8 mouse cellular contexts compared by ENCODE assay signal in genomic region chr6:42644912-42645549, GRCm38 (mm10). TPM values are rescaled to one million over a fixed set of nuclear protein-coding genes. Genes with fewer than 3 reads are reported as not detected.
DNase-seq lines count a peak whose midpoint lies in the region; ATAC-seq and TF ChIP-seq lines count a peak whose summit lies in the region.

Tcaf2 (minus strand) TSS chr6:42645254.

- no peaks in the 10 kb centered on the region for H3K79me3 ChIP-seq in C2C12 (ENCODE audit: low read depth)

- WGBS in forebrain, embryonic 10.5 days = under 1% methylated on average over 23 of the region's 23 CpGs
- WGBS in heart, embryonic 13.5 days = 1% methylated on average over 23 of the region's 23 CpGs
- WGBS in kidney, postnatal 0 days = under 1% methylated on average over 23 of the region's 23 CpGs
- 3% methylated on average over 23 of the region's 23 CpGs for WGBS in liver, adult 2 months
- under 1% methylated on average over 23 of the region's 23 CpGs for WGBS in stomach, embryonic 16.5 days

- H3ac ChIP-seq in C2C12 (ENCODE audit: control insufficient read depth, insufficient read length, low read depth) = no peak within 1 kb of the TSS

- no peaks in the 10 kb centered on the region for H3K79me2 ChIP-seq in C2C12 (ENCODE audit: control insufficient read depth, insufficient read depth)
- no peaks in the 10 kb centered on the region for H3K79me2 ChIP-seq in liver, adult 2 months (ENCODE audit: control insufficient read depth, insufficient read depth, low read length)

- H3K9me3 ChIP-seq in forebrain, embryonic 10.5 days = no peaks in the 10 kb centered on the region
- no peaks in the 10 kb centered on the region for H3K9me3 ChIP-seq in heart, embryonic 13.5 days
- H3K9me3 ChIP-seq in kidney, postnatal 0 days (replicated peaks; ENCODE audit: low read length) = no peaks in the 10 kb centered on the region
- H3K9me3 ChIP-seq in stomach, embryonic 16.5 days (replicated peaks; ENCODE audit: control insufficient read depth, low read length) = no peaks in the 10 kb centered on the region

- TF ChIP-seq CTCF in C2C12 (IDR thresholded peaks at IDR 0.05; ENCODE audit: control insufficient read depth, insufficient read depth, insufficient read length) = peak; percentile 43
- TF ChIP-seq CTCF in kidney, postnatal 0 days (IDR thresholded peaks at IDR 0.05; ENCODE audit: low read depth) = peak; percentile 93
- peak; percentile 92 for TF ChIP-seq CTCF in liver, adult 2 months (IDR thresholded peaks at IDR 0.05; ENCODE audit: low read depth, low read length)

- peak; percentile 68 for DNase-seq in c-Kit-positive CD71-negative TER-119-negative erythroid progenitor cells, embryonic 14.5 days (ENCODE audit: low read depth)
- DNase-seq in forebrain, embryonic 10.5 days (ENCODE audit: extremely low spot score, low spot score) = peak; percentile 93
- DNase-seq in kidney, postnatal 0 days (ENCODE audit: low spot score) = peak; percentile 97
- peak; percentile 63 for DNase-seq in liver, adult 2 months (ENCODE audit: extremely low read depth, low read depth, low spot score)
- peak; percentile 2 to 4 for DNase-seq in natural killer cell, adult 2 months (ENCODE audit: low spot score in 2 of 2)

- peak within 1 kb of the TSS; percentile 70 for H3K9ac ChIP-seq in heart, embryonic 13.5 days
- H3K9ac ChIP-seq in kidney, postnatal 0 days (ENCODE audit: low read depth, low read length) = peak within 1 kb of the TSS; percentile 35; the same call in 1 of the 2 replicates
- no peak within 1 kb of the TSS; the same call in 1 of the 2 replicates for H3K9ac ChIP-seq in liver, adult 2 months (ENCODE audit: low read depth, low read length)
- peak within 1 kb of the TSS; percentile 62 for H3K9ac ChIP-seq in stomach, embryonic 16.5 days (ENCODE audit: low read length)

- H3K27me3 ChIP-seq in C2C12 (ENCODE audit: control insufficient read depth, insufficient read depth, insufficient read length) = no peaks in the 10 kb centered on the region
- H3K27me3 ChIP-seq in forebrain, embryonic 10.5 days (ENCODE audit: poor library complexity, severe bottlenecking) = no peaks in the 10 kb centered on the region
- no peaks in the 10 kb centered on the region for H3K27me3 ChIP-seq in heart, embryonic 13.5 days (replicated peaks)
- no peaks in the 10 kb centered on the region for H3K27me3 ChIP-seq in kidney, postnatal 0 days (ENCODE audit: insufficient read depth, low read length)
- no peaks in the 10 kb centered on the region for H3K27me3 ChIP-seq in liver, adult 2 months (ENCODE audit: control insufficient read depth, insufficient read depth, low read length)
- H3K27me3 ChIP-seq in stomach, embryonic 16.5 days (ENCODE audit: control insufficient read depth, insufficient read depth, low read length) = no peaks in the 10 kb centered on the region

- H3K4me2 ChIP-seq in heart, embryonic 13.5 days = peak within 1 kb of the TSS; percentile 75
- H3K4me2 ChIP-seq in kidney, postnatal 0 days (ENCODE audit: low read length) = peak within 1 kb of the TSS; percentile 71
- peak within 1 kb of the TSS; percentile 54 for H3K4me2 ChIP-seq in stomach, embryonic 16.5 days (ENCODE audit: low read depth, low read length)

- 0 out of 2 replicates have a peak, but pooled peaks cover 11% of the 10 kb centered on the region for H3K4me1 ChIP-seq in forebrain, embryonic 10.5 days
- no peaks in the 10 kb centered on the region for H3K4me1 ChIP-seq in heart, embryonic 13.5 days
- H3K4me1 ChIP-seq in kidney, postnatal 0 days (replicated peaks; ENCODE audit: insufficient read depth, low read length) = no peaks in the 10 kb centered on the region
- H3K4me1 ChIP-seq in liver, adult 2 months (ENCODE audit: control insufficient read depth, insufficient read depth, low read length) = no peaks in the 10 kb centered on the region
- peaks cover 5% of the 10 kb centered on the region; the same call in 1 of the 2 replicates for H3K4me1 ChIP-seq in stomach, embryonic 16.5 days (ENCODE audit: control insufficient read depth, insufficient read depth, low read length)

- no peaks in the 10 kb centered on the region for H3K36me3 ChIP-seq in C2C12 (ENCODE audit: control insufficient read depth, insufficient read depth)
- H3K36me3 ChIP-seq in forebrain, embryonic 10.5 days (replicated peaks) = no peaks in the 10 kb centered on the region
- no peaks in the 10 kb centered on the region for H3K36me3 ChIP-seq in heart, embryonic 13.5 days
- no peaks in the 10 kb centered on the region for H3K36me3 ChIP-seq in kidney, postnatal 0 days (ENCODE audit: insufficient read depth, low read length)
- no peaks in the 10 kb centered on the region for H3K36me3 ChIP-seq in liver, adult 2 months (ENCODE audit: control insufficient read depth, insufficient read depth, low read length)
- no peaks in the 10 kb centered on the region for H3K36me3 ChIP-seq in stomach, embryonic 16.5 days (ENCODE audit: control insufficient read depth, insufficient read depth, low read length)

- peak; percentile 89 for ATAC-seq in heart, embryonic 13.5 days (ENCODE audit: extremely low read depth, insufficient number of reproducible peaks, low FRiP score, low TSS enrichment)
- peak; percentile 100 for ATAC-seq in kidney, postnatal 0 days (replicated peaks; ENCODE audit: low FRiP score, low read depth)
- ATAC-seq in stomach, embryonic 16.5 days (ENCODE audit: insufficient read depth, low FRiP score) = peak; percentile 99

- peak within 1 kb of the TSS; percentile 65; the same call in 1 of the 2 replicates for H3K27ac ChIP-seq in forebrain, embryonic 10.5 days
- H3K27ac ChIP-seq in heart, embryonic 13.5 days (replicated peaks) = no peak within 1 kb of the TSS
- H3K27ac ChIP-seq in kidney, postnatal 0 days = 0 out of 2 replicates have a peak within 1 kb of the TSS, but pooled peaks have one; percentile 31
- H3K27ac ChIP-seq in liver, adult 2 months (replicated peaks; ENCODE audit: insufficient read depth, low read depth, low read length) = no peak within 1 kb of the TSS
- H3K27ac ChIP-seq in stomach, embryonic 16.5 days (ENCODE audit: low read length) = peak within 1 kb of the TSS; percentile 46

- TF ChIP-seq POLR2A in liver, adult 2 months (IDR thresholded peaks at IDR 0.05; ENCODE audit: extremely low read depth, insufficient read depth, low read length) = no peak

- H3K4me3 ChIP-seq in C2C12 (ENCODE audit: insufficient read depth, poor library complexity, severe bottlenecking) = peak within 1 kb of the TSS; percentile 15
- H3K4me3 ChIP-seq in forebrain, embryonic 10.5 days = peak within 1 kb of the TSS; percentile 51
- peak within 1 kb of the TSS; percentile 56 for H3K4me3 ChIP-seq in heart, embryonic 13.5 days
- H3K4me3 ChIP-seq in kidney, postnatal 0 days (replicated peaks; ENCODE audit: low read depth, low read length) = peak within 1 kb of the TSS; percentile 42
- peak within 1 kb of the TSS; percentile 53 for H3K4me3 ChIP-seq in liver, adult 2 months (ENCODE audit: insufficient read depth, low read depth, low read length)
- peak within 1 kb of the TSS; percentile 59 for H3K4me3 ChIP-seq in stomach, embryonic 16.5 days (replicated peaks; ENCODE audit: low read length)

TF ChIP-seq in C2C12, 6 proteins besides CTCF, POLR2A, EP300 and RAD21:
- TF ChIP-seq FOSL1 (IDR thresholded peaks at IDR 0.05; ENCODE audit: insufficient read depth, low read length, poor library complexity, severe bottlenecking) (no peak), MYOG (IDR thresholded peaks at IDR 0.05; ENCODE audit: control insufficient read depth, extremely low read depth, insufficient read length) (no peak), MAX (IDR thresholded peaks at IDR 0.05) (no peak), MYOD1 (IDR thresholded peaks at IDR 0.05; ENCODE audit: control insufficient read depth, insufficient read length, low read depth) (no peak), CEBPB (IDR thresholded peaks at IDR 0.05; ENCODE audit: low read depth) (no peak), USF1 (IDR thresholded peaks at IDR 0.05; ENCODE audit: low read depth) (no peak)

RNA-seq across cellular contexts. Expression of gene Tcaf2, which starts in this region (rescaled TPM):
- polyA plus RNA-seq in C2C12 (2012; fragmentation: generic; extraction: Trizol) = 4.3 TPM
- polyA plus RNA-seq in forebrain, embryonic 10.5 days (2016; fragmentation: Nextera tagmentation; extraction: Ambion mirVana) = 4.4 and 5.0 TPM in 2 replicates
- polyA plus RNA-seq in heart, embryonic 13.5 days (2015; fragmentation: Nextera tagmentation; extraction: Ambion mirVana) = 2.3 and 2.8 TPM in 2 replicates
- 3.0 and 3.2 TPM in 2 replicates for polyA plus RNA-seq in kidney, postnatal 0 days (2015; fragmentation: Nextera tagmentation; extraction: Ambion mirVana)
- total RNA-seq in liver, adult 2 months (2014; rRNA removed) = 0.65 and 0.67 TPM in 2 replicates
- polyA plus RNA-seq in liver, adult 2 months (2012; rRNA removed) = 0.10 and 0.18 TPM in 2 replicates
- polyA plus RNA-seq in stomach, embryonic 16.5 days (2015; fragmentation: Nextera tagmentation; extraction: Ambion mirVana) = 14.8 and 17.2 TPM in 2 replicates

Comparison
In these comparisons a context has a peak if more than half of its experiments do, and no peak if none do; other contexts are left out.
1. Peak in DNase-seq and H3K4me3 ChIP-seq in liver, adult 2 months; RNA of the gene not detected or under 1 TPM.
2. CTCF ChIP-seq: peak in every context shown above with its lines; median percentile 93 in kidney, postnatal 0 days; 92 in liver, adult 2 months; 43 in C2C12.
3. DNase-seq: peak in every context shown above with its lines; median percentile 97 in kidney, postnatal 0 days; 93 in forebrain, embryonic 10.5 days; 68 in c-Kit-positive CD71-negative TER-119-negative erythroid progenitor cells, embryonic 14.5 days; 63 in liver, adult 2 months; 3 in natural killer cell, adult 2 months.
4. H3K27ac ChIP-seq: peak in forebrain, embryonic 10.5 days (single experiment), kidney, postnatal 0 days (single experiment) and stomach, embryonic 16.5 days (single experiment); none in heart, embryonic 13.5 days (single experiment) and liver, adult 2 months (single experiment).
5. Peak in every context shown above with its lines, with median percentiles within 50 percentile points of each other: H3K4me3 ChIP-seq, ATAC-seq and H3K4me2 ChIP-seq.